Mouse (Mus musculus) embryonic fibroblast, embryonic 13.5 days (primary cell): ENCODE results near the gene Cenpl. TPM values are rescaled to one million over a fixed set of nuclear protein-coding genes. Genes with fewer than 3 reads are reported as not detected.

Source experiments
- H3K27ac ChIP-seq: 2 replicates; pipeline ENCODE4 v1.5.1; 2012; ENCODE audit warnings: low read length, control low read depth, inconsistent platforms; ENCODE audit not compliant: insufficient read depth
- H3K4me1 ChIP-seq: 2 replicates; pipeline ENCODE4 v1.6.1; 2011; ENCODE audit warnings: low read length; ENCODE audit not compliant: control insufficient read depth, insufficient read depth
- H3K4me3 ChIP-seq: 2 replicates; pipeline ENCODE4 v1.5.1; 2011; ENCODE audit warnings: mild to moderate bottlenecking, control low read depth, low read length; ENCODE audit not compliant: insufficient read depth
- CTCF ChIP-seq: IDR thresholded peaks from 2 replicates; pipeline ENCODE4 v1.5.1; 2011; ENCODE audit warnings: mild to moderate bottlenecking, control low read depth, low read length, moderate library complexity, borderline replicate concordance; ENCODE audit not compliant: insufficient read depth
- POLR2A ChIP-seq: IDR thresholded peaks from 2 replicates; pipeline ENCODE4 v1.6.1; 2011; ENCODE audit warnings: low read depth, mild to moderate bottlenecking, control low read depth, low read length, moderate library complexity
- polyA plus RNA-seq: library from polyadenylated mRNA; stranded (reverse); fragments of >200 nt; gene quantifications from 2 replicates; pipeline ENCODE4 v1.2.4, GENCODE M21; 2011; ENCODE audit warnings: low read depth; ENCODE audit not compliant: missing spikeins, insufficient read length

The Cenpl gene
- polyA plus RNA-seq, 1 experiment, result 11.3 TPM

DNA sequence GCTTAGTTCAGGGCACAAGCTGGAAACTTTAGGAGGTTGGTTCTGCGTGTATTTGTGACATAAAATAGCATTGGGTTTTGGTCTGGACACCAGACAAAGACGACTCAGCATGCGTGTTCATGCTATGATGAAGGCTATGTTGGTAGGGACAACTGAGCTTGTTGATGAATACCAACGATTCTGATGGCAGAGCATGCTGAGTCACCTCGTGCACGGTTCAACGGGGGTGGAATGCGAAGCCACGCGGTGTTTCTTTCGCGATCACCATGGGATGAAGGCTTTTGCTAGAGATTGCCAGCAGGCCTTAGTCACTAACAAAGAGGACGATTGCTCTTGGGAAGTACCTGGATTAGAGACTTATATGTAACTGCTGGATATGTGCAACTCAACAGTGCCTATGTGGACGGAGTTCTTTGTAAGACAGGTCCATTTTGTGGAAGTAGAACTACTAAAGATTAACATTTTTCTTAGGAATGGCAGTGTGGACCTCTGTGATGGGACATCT, 35.2 kb upstream of the Cenpl start:
- H3K27ac ChIP-seq, result peak overlapping the region; percentile 91
- 0 out of 2 replicates have a peak, but pooled peaks cover 4% of the 10 kb centered on the region for H3K4me1 ChIP-seq
- peak overlapping the region; percentile 82 for H3K4me3 ChIP-seq
- peak; percentile 62 for TF ChIP-seq POLR2A
- TF ChIP-seq CTCF, result no peak

DNA sequence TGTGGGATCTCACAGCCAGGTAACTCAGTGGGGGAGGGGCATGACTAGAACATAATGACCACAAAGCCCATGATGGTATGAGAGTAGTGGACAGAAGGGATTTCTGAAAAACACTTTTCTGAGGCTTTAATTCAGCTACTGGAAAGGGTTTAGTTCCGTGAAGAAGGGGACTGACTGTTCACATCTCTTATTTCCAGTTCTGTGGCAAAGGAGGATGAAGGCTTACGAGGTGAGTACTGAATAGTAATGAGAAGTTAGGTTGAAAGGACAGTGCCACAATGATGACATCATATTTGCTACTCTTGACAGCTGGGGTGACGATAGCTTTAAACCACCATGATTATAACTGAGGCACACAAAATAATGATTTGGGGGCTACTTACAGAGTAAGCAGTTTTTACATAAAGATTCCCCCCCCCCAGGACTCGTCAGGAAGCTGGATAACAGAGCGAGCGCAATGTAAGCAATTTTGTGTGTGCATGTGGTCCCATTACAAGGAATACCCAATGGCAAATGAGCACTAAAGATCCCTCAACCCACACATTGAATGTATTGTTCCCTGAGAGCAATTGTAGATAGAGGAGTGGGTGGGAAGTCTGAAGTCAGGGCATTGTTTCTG, 34.6 kb upstream of the Cenpl start:
- H3K27ac ChIP-seq, result peak overlapping the region; percentile 91
- H3K4me3 ChIP-seq, result peak overlapping the region; percentile 82
- no peak for TF ChIP-seq CTCF
- peak; percentile 54 for TF ChIP-seq POLR2A
- 0 out of 2 replicates have a peak, but pooled peaks cover 4% of the 10 kb centered on the region for H3K4me1 ChIP-seq

DNA sequence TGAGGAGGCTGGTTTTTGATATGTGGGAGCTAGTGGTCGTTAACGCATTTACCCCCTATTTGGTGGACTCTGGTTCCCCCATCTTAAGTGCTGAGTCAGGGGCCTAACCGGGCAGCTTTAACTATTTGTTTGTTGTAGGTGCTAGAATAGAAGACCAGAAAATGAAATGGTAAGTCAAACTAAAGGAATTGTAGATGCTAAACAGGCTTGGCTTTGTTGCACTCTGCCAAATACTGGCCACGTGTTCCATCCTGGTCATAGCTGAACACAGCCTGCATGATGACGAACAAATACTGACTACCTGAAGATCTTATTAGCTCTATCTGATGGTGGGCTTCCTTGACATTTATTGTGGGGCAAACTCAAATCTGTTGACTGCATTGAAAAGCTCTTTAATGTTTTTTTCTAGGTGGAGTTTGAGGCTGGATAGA, 34.1 kb upstream of the Cenpl start:
- Histone ChIP-seq H3K27ac (peak overlapping the region; percentile 91), H3K4me3 (peak overlapping the region; percentile 82), H3K4me1 (0 out of 2 replicates have a peak, but pooled peaks cover 4% of the 10 kb centered on the region)
- peak; percentile 48 for TF ChIP-seq POLR2A
- TF ChIP-seq CTCF, result no peak

DNA sequence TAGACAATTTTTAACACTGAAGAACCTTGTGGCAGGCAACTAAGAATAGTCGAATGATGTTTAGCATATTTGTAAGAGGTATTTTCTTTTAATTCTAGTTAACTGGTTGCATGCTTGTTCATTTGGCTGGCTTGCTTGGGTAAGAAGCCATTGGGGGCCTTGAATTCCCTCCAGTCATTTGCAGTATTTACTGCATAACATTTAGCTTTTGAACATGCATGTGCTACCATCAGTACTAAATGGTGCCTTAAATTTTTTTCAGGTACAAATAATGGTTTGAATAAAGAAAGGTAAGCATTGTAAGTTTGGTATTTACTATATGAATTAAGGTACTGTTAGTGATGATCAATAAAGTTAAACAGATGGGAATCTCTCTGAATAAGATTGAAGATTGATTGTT, 33.5 kb upstream of the Cenpl start:
- 0 out of 2 replicates have a peak, but pooled peaks cover 4% of the 10 kb centered on the region for H3K4me1 ChIP-seq
- peak overlapping the region; percentile 91 for H3K27ac ChIP-seq
- H3K4me3 ChIP-seq, result peak overlapping the region; percentile 82
- TF ChIP-seq CTCF (no peak), POLR2A (no peak)

DNA sequence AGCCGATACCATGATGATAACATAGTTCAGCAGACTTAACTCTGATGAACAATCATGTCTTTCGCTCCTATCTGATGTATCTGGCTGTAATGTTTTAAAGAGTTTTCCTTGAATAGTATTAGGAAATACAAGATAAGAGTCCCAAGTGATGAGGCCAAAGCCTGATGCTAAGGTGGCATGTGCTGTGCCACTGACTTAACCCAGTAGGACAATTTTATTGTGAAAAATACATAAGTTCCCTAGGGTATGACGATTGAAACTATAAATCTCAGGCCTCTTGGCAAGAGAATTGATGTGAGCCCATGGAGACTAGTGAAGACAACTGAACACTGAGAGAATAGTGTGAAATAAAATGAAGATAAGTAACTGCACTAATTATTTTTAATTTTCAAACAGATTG, 32.9 kb upstream of the Cenpl start:
- Histone ChIP-seq H3K4me3 (peak overlapping the region; percentile 82), H3K27ac (peak overlapping the region; percentile 64), H3K4me1 (0 out of 2 replicates have a peak, but pooled peaks cover 4% of the 10 kb centered on the region)
- TF ChIP-seq CTCF (no peak), POLR2A (peak; percentile 37; the same call in 1 of the 2 replicates)

DNA sequence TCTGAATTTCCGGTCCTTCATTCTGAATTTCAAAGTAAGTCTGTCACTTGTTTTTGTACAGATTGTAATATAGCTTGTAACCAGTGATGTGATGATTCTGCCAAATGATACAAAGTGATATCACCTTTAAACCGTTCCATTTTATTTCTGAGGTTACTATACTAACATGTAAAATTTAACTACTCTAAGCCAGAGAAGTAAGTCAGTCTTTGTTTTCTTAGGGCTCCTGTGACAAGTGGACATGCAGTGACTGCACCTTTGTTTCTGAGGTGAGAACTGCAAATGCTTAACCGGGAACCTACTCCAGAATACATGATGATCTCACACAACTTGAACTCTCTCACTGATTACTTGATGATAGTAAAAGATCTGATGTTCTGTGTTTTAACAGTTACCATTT, 32.5 kb upstream of the Cenpl start:
- Histone ChIP-seq H3K4me1 (0 out of 2 replicates have a peak, but pooled peaks cover 4% of the 10 kb centered on the region), H3K27ac (0 out of 2 replicates have a peak overlapping the region, but pooled peaks have one; percentile 17), H3K4me3 (peak overlapping the region; percentile 82)
- no peak for TF ChIP-seq POLR2A
- no peak for TF ChIP-seq CTCF

DNA sequence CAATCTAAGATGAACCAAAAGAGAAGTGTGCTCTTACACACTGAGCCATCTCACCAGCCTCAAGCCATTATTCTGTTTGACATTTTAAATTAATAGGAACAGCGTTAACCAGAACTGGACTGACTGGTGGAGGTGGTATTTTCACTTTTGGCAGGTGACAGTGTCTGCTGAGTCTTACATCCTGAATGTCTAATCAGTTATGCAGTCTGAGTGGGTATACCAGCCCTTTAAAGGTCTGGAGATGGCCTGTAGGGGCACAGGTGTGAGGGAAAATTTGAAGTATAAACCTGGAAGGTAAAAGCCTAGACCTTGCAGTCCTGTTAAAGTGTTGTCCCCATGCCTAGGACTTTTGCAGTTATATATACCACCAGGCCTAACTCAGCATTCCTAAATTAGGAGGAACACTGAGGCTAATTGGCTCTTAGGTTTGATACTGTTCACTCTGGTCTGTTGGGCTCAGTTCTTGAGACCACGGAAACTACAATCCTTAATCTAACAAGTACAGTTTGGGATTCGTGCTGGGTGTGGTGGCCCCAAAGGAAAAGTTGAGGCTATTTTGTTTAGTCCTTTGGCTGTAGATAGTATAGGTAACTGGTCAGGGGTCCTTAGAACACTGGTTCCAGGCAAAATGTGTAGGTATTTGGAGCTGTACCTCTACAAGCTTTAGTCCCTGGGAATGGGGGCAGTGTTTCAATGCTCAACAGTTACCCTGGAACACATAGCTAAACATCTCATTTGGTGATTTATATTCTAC, 31.4 kb upstream of the Cenpl start:
- TF ChIP-seq CTCF (no peak), POLR2A (peak; percentile 73; the same call in 1 of the 2 replicates)

DNA sequence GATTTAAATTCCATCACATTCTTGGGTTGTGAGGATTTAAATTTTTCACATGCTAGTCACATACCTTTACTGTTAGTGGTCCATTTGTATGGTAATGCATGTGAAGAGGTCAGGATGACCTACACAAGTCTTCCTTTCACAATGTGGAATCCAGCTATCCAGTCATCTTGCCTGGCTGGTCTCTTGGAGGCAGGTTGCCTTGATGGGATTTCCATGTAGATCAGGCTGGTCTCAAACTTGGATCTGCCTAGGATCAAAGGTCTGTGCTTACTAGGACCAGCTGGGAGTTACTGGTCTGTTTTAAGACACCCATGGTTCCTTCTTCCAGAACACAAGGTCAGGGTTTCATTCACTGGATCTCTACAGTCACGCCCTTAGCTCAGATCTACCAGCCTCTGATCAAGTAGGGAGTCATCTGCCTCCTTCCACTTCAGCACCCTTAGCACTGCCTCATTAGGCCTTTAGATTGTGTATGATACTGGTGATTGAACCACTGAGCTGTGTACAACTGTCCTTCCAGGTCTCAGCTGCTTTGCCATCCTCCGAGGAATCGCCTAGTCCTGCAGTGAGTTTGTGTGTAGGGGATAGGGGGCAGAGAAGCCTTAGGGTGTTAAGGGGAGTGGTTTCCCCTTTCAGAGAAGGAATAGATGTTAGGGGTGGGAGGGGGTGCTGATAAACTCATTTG, 30.6 kb upstream of the Cenpl start:
- no peak for TF ChIP-seq CTCF
- TF ChIP-seq POLR2A, result peak; percentile 83
- H3K4me3 ChIP-seq, result no peak overlapping the region
- peak overlapping the region; percentile 70 for H3K27ac ChIP-seq
- 0 out of 2 replicates have a peak, but pooled peaks cover 4% of the 10 kb centered on the region for H3K4me1 ChIP-seq

More for the DNA sequence above, 31.4 kb upstream of the Cenpl start:
- H3K4me3 ChIP-seq, result peak overlapping the region; percentile 44
- H3K4me1 ChIP-seq, result 0 out of 2 replicates have a peak, but pooled peaks cover 4% of the 10 kb centered on the region
- peak overlapping the region; percentile 70 for H3K27ac ChIP-seq

DNA sequence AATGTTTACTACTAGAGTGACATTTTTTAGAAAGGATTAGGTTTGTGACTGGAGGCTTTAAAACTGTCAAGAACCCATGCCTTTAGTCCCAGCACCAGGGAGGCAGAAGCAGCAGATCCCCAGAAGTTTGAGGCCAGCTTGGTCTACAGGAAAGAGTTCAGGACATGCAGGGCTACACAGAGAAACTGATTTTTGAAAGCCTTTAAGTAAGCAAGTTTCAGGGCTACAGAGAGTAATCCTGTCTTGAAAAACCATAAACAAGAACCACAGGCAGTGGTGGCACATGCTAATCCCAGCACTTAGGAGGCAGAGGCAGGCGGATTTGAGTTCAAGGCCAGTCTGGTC, 30.1 kb upstream of the Cenpl start:
- Histone ChIP-seq H3K4me3 (no peak overlapping the region), H3K27ac (peak overlapping the region; percentile 70; the same call in 1 of the 2 replicates), H3K4me1 (0 out of 2 replicates have a peak, but pooled peaks cover 4% of the 10 kb centered on the region)
- no peak for TF ChIP-seq CTCF
- TF ChIP-seq POLR2A, result no peak; the same call in 1 of the 2 replicates
